In genomic region chr4:124302950-124303349, GRCm38 (mm10) we compare ENCODE assay signal across 23 mouse cellular contexts.
DNase-seq lines count a peak whose midpoint lies in the region; ATAC-seq lines count a peak whose summit lies in the region.
"Had no signal": no experiment of that assay in that cellular context is flagged by ENCODE, and none has a peak within 500 bp of the region (broad histone marks: within the 10 kb centered on the region; RNA-seq: fewer than 3 reads in every experiment).

No protein-coding gene starts in this region.

- no peak overlapping the region for H3K9ac ChIP-seq in forebrain, embryonic 11.5 days (ENCODE audit: low read length)
- no peak overlapping the region for H3K9ac ChIP-seq in forebrain, embryonic 12.5 days
- no peak overlapping the region for H3K9ac ChIP-seq in kidney, embryonic 16.5 days (replicated peaks; ENCODE audit: low read length)
- H3K9ac ChIP-seq: embryonic facial prominence, embryonic 12.5 days; forebrain, embryonic 13.5 days; heart, embryonic 15.5 days; limb, embryonic 13.5 days; liver, embryonic 14.5 days; midbrain, embryonic 15.5 days had no signal

- ATAC-seq in forebrain, embryonic 11.5 days (replicated peaks; ENCODE audit: low FRiP score), result no peak
- ATAC-seq in forebrain, embryonic 12.5 days (ENCODE audit: low FRiP score), result no peak
- ATAC-seq in kidney, embryonic 16.5 days (ENCODE audit: low FRiP score, low TSS enrichment), result no peak
- ATAC-seq: forebrain, embryonic 13.5 days; midbrain, embryonic 15.5 days had no signal

- peaks cover 8% of the 10 kb centered on the region; the same call in 1 of the 2 replicates for H3K4me1 ChIP-seq in forebrain, embryonic 11.5 days (replicated peaks; ENCODE audit: control insufficient read depth, insufficient read depth, low read length)
- H3K4me1 ChIP-seq in forebrain, embryonic 12.5 days, result peaks cover 32% of the 10 kb centered on the region
- peaks cover 9% of the 10 kb centered on the region; the same call in 1 of the 2 replicates for H3K4me1 ChIP-seq in kidney, embryonic 16.5 days (ENCODE audit: insufficient read depth, low read length)
- H3K4me1 ChIP-seq: heart, embryonic 15.5 days; megakaryocyte, embryonic 14.5 days had no signal

- H3K9me3 ChIP-seq in forebrain, embryonic 11.5 days (ENCODE audit: control insufficient read depth, low read length), result no peaks in the 10 kb centered on the region
- H3K9me3 ChIP-seq in forebrain, embryonic 12.5 days, result no peaks in the 10 kb centered on the region
- no peaks in the 10 kb centered on the region for H3K9me3 ChIP-seq in kidney, embryonic 16.5 days (ENCODE audit: low read length)
- H3K9me3 ChIP-seq: embryonic facial prominence, embryonic 12.5 days; forebrain, embryonic 13.5 days; heart, embryonic 15.5 days; limb, embryonic 13.5 days; midbrain, embryonic 15.5 days had no signal

- no peak overlapping the region for H3K4me2 ChIP-seq in forebrain, embryonic 11.5 days (ENCODE audit: low read depth, low read length, severe bottlenecking)
- no peak overlapping the region for H3K4me2 ChIP-seq in forebrain, embryonic 12.5 days
- no peak overlapping the region for H3K4me2 ChIP-seq in kidney, embryonic 16.5 days (replicated peaks; ENCODE audit: low read depth, low read length)
- H3K4me2 ChIP-seq: embryonic facial prominence, embryonic 12.5 days; forebrain, embryonic 13.5 days; heart, embryonic 15.5 days; limb, embryonic 13.5 days; midbrain, embryonic 15.5 days had no signal

- no peaks in the 10 kb centered on the region for H3K36me3 ChIP-seq in forebrain, embryonic 11.5 days (ENCODE audit: control insufficient read depth, insufficient read depth, low read length)
- no peaks in the 10 kb centered on the region for H3K36me3 ChIP-seq in forebrain, embryonic 12.5 days (replicated peaks)
- no peaks in the 10 kb centered on the region for H3K36me3 ChIP-seq in kidney, embryonic 16.5 days (ENCODE audit: insufficient read depth, low read length)
- H3K36me3 ChIP-seq: embryonic facial prominence, embryonic 12.5 days; heart, embryonic 15.5 days; limb, embryonic 13.5 days; midbrain, embryonic 15.5 days had no signal

- intact Hi-C loops in left cerebral cortex, postnatal 4 days (cut with DNase I), result no loop called here

- H3K4me3 ChIP-seq in forebrain, embryonic 11.5 days (ENCODE audit: low read depth, low read length), result no peak overlapping the region
- H3K4me3 ChIP-seq in forebrain, embryonic 12.5 days (replicated peaks), result no peak overlapping the region
- H3K4me3 ChIP-seq in kidney, embryonic 16.5 days (ENCODE audit: low read length), result no peak overlapping the region
- H3K4me3 ChIP-seq: embryonic facial prominence, embryonic 12.5 days; forebrain, embryonic 13.5 days; heart, embryonic 15.5 days; limb, embryonic 13.5 days; megakaryocyte, embryonic 14.5 days; midbrain, embryonic 15.5 days had no signal

- peaks cover 11% of the 10 kb centered on the region; the same call in 1 of the 2 replicates for H3K27me3 ChIP-seq in forebrain, embryonic 11.5 days (ENCODE audit: control insufficient read depth, insufficient read depth, low read length)
- peaks cover 79% of the 10 kb centered on the region for H3K27me3 ChIP-seq in forebrain, embryonic 12.5 days
- peaks cover 4% of the 10 kb centered on the region; the same call in 1 of the 2 replicates for H3K27me3 ChIP-seq in kidney, embryonic 16.5 days (ENCODE audit: insufficient read depth, low read length)
- H3K27me3 ChIP-seq: embryonic facial prominence, embryonic 12.5 days; heart, embryonic 15.5 days; megakaryocyte, embryonic 14.5 days; midbrain, embryonic 15.5 days had no signal

- WGBS in forebrain, embryonic 11.5 days, result 65% methylated on average over 7 of the region's 7 CpGs
- WGBS in forebrain, embryonic 12.5 days, result 55% methylated on average over 7 of the region's 7 CpGs
- WGBS in kidney, embryonic 16.5 days, result 58% methylated on average over 7 of the region's 7 CpGs

- DNase-seq in forebrain, embryonic 11.5 days (ENCODE audit: low spot score), result peak; percentile 44
- peak; percentile 13 for DNase-seq in left cerebral cortex, adult 11 months (ENCODE audit: low spot score)
- DNase-seq in left cerebral cortex, postnatal 4 days, result no peak
- DNase-seq in 3134 (ENCODE audit: extremely low read depth, insufficient read length, low spot score), result peak; percentile 10
- peak; percentile 22 to 63 for DNase-seq in left cerebral cortex, adult 8-10 months (ENCODE audit: low spot score in 2 of 2)
- no peak for DNase-seq in kidney, postnatal 10 days
- DNase-seq: adrenal gland, adult 2 months; cerebellum, adult 11-12 months; gastrocnemius, postnatal 10 days; heart, adult 18-20 months; kidney, adult 18-20 months; kidney, postnatal 36 days; lung, postnatal 10 days; thymus, adult 2 months had no signal

- no peak overlapping the region for H3K27ac ChIP-seq in forebrain, embryonic 11.5 days (ENCODE audit: low read depth, low read length)
- H3K27ac ChIP-seq in forebrain, embryonic 12.5 days, result no peak overlapping the region
- H3K27ac ChIP-seq in kidney, embryonic 16.5 days (ENCODE audit: low read length), result no peak overlapping the region
- H3K27ac ChIP-seq: embryonic facial prominence, embryonic 12.5 days; forebrain, embryonic 13.5 days; heart, embryonic 15.5 days; limb, embryonic 13.5 days; liver, embryonic 14.5 days; midbrain, embryonic 15.5 days had no signal

Comparison
In these comparisons a context has a peak if more than half of its experiments do, and no peak if none do; other contexts are left out.
1. DNase-seq: peak in forebrain, embryonic 11.5 days (single experiment), left cerebral cortex, adult 11 months (single experiment), 3134 (single experiment) and left cerebral cortex, adult 8-10 months (2 of 2); none in left cerebral cortex, postnatal 4 days (single experiment) and kidney, postnatal 10 days (single experiment).